8 mouse cellular contexts compared by ENCODE assay signal in genomic region chr4:140100141-140100540, GRCm38 (mm10).
DNase-seq lines count a peak whose midpoint lies in the region; ATAC-seq and TF ChIP-seq lines count a peak whose summit lies in the region.
"Had no signal": no experiment of that assay in that cellular context is flagged by ENCODE, and none has a peak within 500 bp of the region (broad histone marks: within the 10 kb centered on the region; RNA-seq: fewer than 3 reads in every experiment).

No protein-coding gene starts in this region.

- no peak overlapping the region for H3K4me3 ChIP-seq in kidney, embryonic 16.5 days (ENCODE audit: low read length)
- no peak overlapping the region for H3K4me3 ChIP-seq in midbrain, embryonic 13.5 days (replicated peaks)
- H3K4me3 ChIP-seq in heart, embryonic 11.5 days (ENCODE audit: low read depth, low read length): no peak overlapping the region
- H3K4me3 ChIP-seq: stomach, embryonic 15.5 days had no signal

- H3K9me3 ChIP-seq in kidney, embryonic 16.5 days (ENCODE audit: low read length): no peaks in the 10 kb centered on the region
- no peaks in the 10 kb centered on the region for H3K9me3 ChIP-seq in midbrain, embryonic 13.5 days
- no peaks in the 10 kb centered on the region for H3K9me3 ChIP-seq in heart, embryonic 11.5 days (replicated peaks; ENCODE audit: control insufficient read depth, low read length)
- H3K9me3 ChIP-seq: stomach, embryonic 15.5 days had no signal

- H3K36me3 ChIP-seq in kidney, embryonic 16.5 days (ENCODE audit: insufficient read depth, low read length): no peaks in the 10 kb centered on the region
- H3K36me3 ChIP-seq in midbrain, embryonic 13.5 days: no peaks in the 10 kb centered on the region
- H3K36me3 ChIP-seq in heart, embryonic 11.5 days (ENCODE audit: control insufficient read depth, insufficient read depth, low read length): no peaks in the 10 kb centered on the region
- H3K36me3 ChIP-seq: stomach, embryonic 15.5 days had no signal

- H3K27me3 ChIP-seq in kidney, embryonic 16.5 days (ENCODE audit: insufficient read depth, low read length): peaks cover 28% of the 10 kb centered on the region; the same call in 1 of the 2 replicates
- H3K27me3 ChIP-seq in midbrain, embryonic 13.5 days: 0 out of 2 replicates have a peak, but pooled peaks cover 9% of the 10 kb centered on the region
- H3K27me3 ChIP-seq in heart, embryonic 11.5 days (ENCODE audit: control insufficient read depth, insufficient read depth, low read length): peaks cover 33% of the 10 kb centered on the region

- DNase-seq in kidney, postnatal 4 days: peak; percentile 45 to 49
- peak; percentile 82 for DNase-seq in ES-CJ7 (ENCODE audit: low read depth, low spot score)
- DNase-seq in brain, embryonic 14.5 days (ENCODE audit: low read depth): peak; percentile 66
- DNase-seq in adrenal gland, postnatal 25 days: no peak

- 82% methylated on average over 1 of the region's 1 CpGs for WGBS in kidney, embryonic 16.5 days
- WGBS in midbrain, embryonic 13.5 days: 64% methylated on average over 1 of the region's 1 CpGs
- WGBS in heart, embryonic 11.5 days (ENCODE audit: insufficient replicate concordance): 65% methylated on average over 1 of the region's 1 CpGs

- no peak for ATAC-seq in kidney, embryonic 16.5 days (ENCODE audit: low FRiP score, low TSS enrichment)
- ATAC-seq in midbrain, embryonic 13.5 days: 0 out of 2 replicates have a peak, but pooled peaks have one; percentile 2
- no peak for ATAC-seq in heart, embryonic 11.5 days (replicated peaks; ENCODE audit: insufficient number of reproducible peaks, low FRiP score, low TSS enrichment)

- TF ChIP-seq POLR2A in brain, embryonic 14.5 days (IDR thresholded peaks at IDR 0.05; ENCODE audit: borderline replicate concordance, extremely low read depth, insufficient read depth, insufficient read length, poor library complexity, severe bottlenecking): no peak

- no peak overlapping the region for H3K9ac ChIP-seq in kidney, embryonic 16.5 days (replicated peaks; ENCODE audit: low read length)
- H3K9ac ChIP-seq in midbrain, embryonic 13.5 days (replicated peaks): no peak overlapping the region
- no peak overlapping the region for H3K9ac ChIP-seq in heart, embryonic 11.5 days (ENCODE audit: low read depth, low read length)
- H3K9ac ChIP-seq: stomach, embryonic 15.5 days had no signal

- no peak overlapping the region for H3K4me2 ChIP-seq in kidney, embryonic 16.5 days (replicated peaks; ENCODE audit: low read depth, low read length)
- H3K4me2 ChIP-seq in midbrain, embryonic 13.5 days (replicated peaks): no peak overlapping the region
- no peak overlapping the region for H3K4me2 ChIP-seq in heart, embryonic 11.5 days
- H3K4me2 ChIP-seq: stomach, embryonic 15.5 days had no signal

- TF ChIP-seq CTCF in brain, embryonic 14.5 days (IDR thresholded peaks at IDR 0.05; ENCODE audit: borderline replicate concordance, extremely low read depth, insufficient read depth, insufficient read length): peak; percentile 61; the same call in 1 of the 2 replicates

- H3K27ac ChIP-seq in kidney, embryonic 16.5 days (ENCODE audit: low read length): no peak overlapping the region
- peak overlapping the region; percentile 52; the same call in 1 of the 2 replicates for H3K27ac ChIP-seq in midbrain, embryonic 13.5 days
- no peak overlapping the region for H3K27ac ChIP-seq in heart, embryonic 11.5 days (ENCODE audit: low read depth, low read length)
- H3K27ac ChIP-seq: stomach, embryonic 15.5 days had no signal

- peaks cover 5% of the 10 kb centered on the region; the same call in 1 of the 2 replicates for H3K4me1 ChIP-seq in kidney, embryonic 16.5 days (ENCODE audit: insufficient read depth, low read length)
- H3K4me1 ChIP-seq in midbrain, embryonic 13.5 days (replicated peaks): peaks cover 53% of the 10 kb centered on the region
- H3K4me1 ChIP-seq in heart, embryonic 11.5 days (ENCODE audit: control insufficient read depth, insufficient read depth, low read length): no peaks in the 10 kb centered on the region
